Mouse (Mus musculus): ENCODE measurements around the gene Dennd1c.

DNA sequence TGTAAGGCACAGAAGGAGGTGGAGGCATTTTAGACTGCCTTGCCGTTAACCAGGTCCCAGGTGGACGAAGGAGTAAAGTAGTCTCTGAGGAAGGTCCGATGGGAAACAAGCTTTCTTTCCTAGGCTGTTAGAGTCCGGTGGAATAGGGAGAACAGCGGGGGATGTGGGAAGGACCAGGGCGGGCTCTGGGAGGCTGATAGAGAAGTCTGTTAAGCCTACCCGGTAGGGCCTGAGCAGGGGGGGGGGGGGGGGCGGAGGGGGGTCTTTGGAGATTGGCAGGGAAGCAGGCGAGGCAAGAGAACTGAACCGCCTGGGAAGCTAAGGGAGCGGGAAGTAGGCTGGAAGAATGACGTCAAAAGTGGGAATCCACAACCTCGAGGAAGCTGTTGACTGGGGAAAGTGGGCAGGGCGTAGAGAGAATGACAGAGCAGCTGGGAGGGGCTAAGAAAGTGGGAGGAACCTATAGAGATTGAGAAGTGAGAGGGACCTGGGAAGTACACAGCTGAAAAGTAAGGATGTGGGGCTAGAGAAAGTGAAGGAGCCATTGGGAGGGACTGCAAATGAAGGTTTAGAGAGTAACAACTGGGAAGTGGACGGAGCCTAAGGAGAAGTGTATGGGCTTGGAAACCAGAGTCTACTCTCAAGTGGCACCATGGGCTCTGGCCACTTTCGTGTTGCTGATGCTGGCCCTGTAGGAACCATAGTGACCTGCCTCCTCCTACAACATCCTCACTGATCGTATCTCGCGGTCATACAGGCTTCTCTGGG, 17.7 kb upstream of the Dennd1c start:
- no peak for TF ChIP-seq CTCF (IDR thresholded peaks at IDR 0.05; ENCODE audit: low read depth)
- no peak for TF ChIP-seq EP300 (IDR thresholded peaks at IDR 0.05; ENCODE audit: low read depth)
